Mouse (Mus musculus): ENCODE data around the gene Vps53.
"Not testable (repeated sequence)": the region's sequence is repeated elsewhere in the genome, so short reads cannot be mapped to it uniquely, and the experiment has no call there.

Vps53 gene

DNA sequence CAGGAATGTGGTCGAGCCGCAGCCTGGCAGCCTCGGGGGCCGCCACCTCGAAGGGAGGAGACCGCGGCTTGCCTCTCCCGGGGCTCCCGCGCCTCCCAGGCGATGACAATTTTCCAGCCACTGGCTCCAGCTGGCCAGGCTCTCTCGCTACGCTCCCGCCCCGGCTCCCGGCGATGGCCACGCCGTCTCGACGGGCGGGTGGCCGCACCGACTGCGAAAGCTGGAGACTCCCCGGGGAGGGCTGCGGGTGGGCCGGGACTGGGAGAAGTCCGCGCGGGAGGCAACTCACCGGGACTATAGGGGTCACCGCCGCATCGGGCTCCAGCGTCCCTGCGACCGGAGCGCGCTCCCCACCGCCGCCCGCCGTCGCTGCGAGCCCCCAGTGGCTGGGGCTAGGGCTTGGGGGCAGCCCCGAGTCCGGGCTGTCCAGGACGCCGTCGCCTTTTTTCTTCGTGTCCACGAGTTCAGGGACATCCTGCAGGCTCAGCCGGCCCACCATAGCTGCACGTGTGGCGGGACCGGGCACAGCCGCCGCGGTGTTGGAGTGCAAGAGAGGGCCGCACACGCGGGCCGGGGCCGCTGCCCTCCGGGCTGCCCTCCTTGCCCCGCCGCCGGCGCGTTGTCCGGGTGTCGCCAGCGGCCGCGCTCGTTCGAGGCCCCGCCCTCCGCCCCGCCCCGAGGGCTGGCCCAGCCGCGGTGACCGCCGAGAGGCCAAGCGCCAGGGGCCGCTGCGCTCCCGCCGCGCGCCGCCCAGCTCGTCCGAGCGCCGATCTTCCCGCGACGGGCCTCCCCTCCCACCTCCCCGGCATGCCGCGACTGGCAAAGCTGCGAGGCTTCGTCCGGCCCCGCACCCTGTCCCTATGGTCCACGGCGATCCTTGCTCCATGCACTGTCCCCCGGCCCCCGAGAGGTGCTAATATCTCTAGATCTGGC lies 152.0 kb downstream of the Vps53 start, which contains the start of gene Rflnb:
TSS of gene Rflnb (minus strand) at position 644 of the 933 bp plus-strand sequence.
- in situ Hi-C loops (cut with MboI; ENCODE audit: unreplicated experiment in 2 of 2) = no loop called here

- in situ Hi-C loops (cut with MboI; ENCODE audit: unreplicated experiment in 2 of 2) = no loop called here
Observed at GRCm38 (mm10) chr11:76026527-76027138, 152.8 kb downstream of the Vps53 start.

GRCm38 (mm10) chr11:76025080-76025583 lies 154.3 kb downstream of the Vps53 start:
- in situ Hi-C loops (cut with MboI; ENCODE audit: unreplicated experiment in 2 of 2) = no loop called here

- in situ Hi-C loops (cut with MboI; ENCODE audit: unreplicated experiment in 2 of 2) = no loop called here
Observed at GRCm38 (mm10) chr11:76020916-76021315, 158.5 kb downstream of the Vps53 start.

- in situ Hi-C loops (cut with MboI; ENCODE audit: unreplicated experiment in 2 of 2) = no loop called here
Observed at GRCm38 (mm10) chr11:76019879-76020278, 159.6 kb downstream of the Vps53 start.

GRCm38 (mm10) chr11:76015814-76016213 lies 163.6 kb downstream of the Vps53 start:
- in situ Hi-C loops (cut with MboI; ENCODE audit: unreplicated experiment in 2 of 2) = no loop called here

DNA sequence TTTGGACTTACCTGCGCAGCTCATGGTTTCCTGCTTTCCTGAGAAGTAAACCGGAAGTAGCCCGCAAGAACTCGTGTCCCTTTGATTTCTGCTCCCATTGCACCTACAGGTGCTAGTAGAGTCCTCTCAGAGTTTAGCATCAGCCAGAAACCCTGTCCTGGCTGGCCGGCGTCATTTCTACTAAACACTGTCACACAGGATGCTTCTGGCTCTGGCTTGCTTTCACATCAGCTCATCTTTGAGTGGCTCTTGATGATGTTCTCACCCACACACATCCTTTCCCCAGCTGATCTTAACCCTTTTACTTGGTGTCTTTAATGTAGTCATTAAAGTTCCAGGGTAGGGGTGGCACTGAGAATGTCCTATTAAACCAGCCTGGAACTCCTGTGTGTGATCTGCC lies 164.2 kb downstream of the Vps53 start:
- in situ Hi-C loops (cut with MboI; ENCODE audit: unreplicated experiment in 2 of 2) = no loop called here

DNA sequence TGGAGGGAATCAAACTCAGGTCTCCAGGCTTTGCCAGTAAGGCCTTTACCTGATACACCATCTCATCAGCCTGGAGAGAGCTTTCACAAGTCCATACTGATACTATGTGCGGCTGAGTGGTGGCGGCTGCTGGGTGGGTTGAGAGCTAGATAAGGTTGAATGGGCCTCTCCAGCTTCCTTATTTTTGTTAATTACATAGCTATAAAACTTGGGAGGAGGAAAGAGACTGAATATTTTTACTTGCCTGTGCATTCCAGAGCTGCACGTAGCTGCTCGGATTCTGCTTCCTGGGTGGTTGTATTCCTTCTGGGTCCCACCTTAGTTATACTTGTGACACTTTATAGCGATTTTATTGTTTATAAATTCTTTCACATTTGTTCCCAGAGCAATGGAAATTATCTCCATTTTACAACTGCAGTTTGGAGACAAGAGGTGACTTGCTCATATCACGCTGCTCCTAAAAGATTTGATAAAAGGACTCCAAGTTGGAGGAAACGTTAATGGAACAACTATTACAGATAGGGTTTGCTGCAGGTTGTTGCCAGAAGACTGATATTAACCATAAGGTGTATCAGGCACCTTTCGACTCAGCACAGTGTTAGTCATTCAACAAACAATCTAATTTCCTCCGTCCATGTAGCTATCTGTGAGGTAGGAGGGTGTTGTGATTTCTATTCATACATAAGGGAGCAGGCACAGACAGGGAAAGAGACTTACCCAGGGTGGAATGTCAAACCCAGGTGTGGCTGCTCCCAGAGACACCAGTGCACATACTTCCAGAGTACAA lies 168.4 kb downstream of the Vps53 start:
- in situ Hi-C loops (cut with MboI; ENCODE audit: unreplicated experiment in 2 of 2) = no loop called here

GRCm38 (mm10) chr11:76009101-76009500 lies 170.3 kb downstream of the Vps53 start:
- in situ Hi-C loops (cut with MboI; ENCODE audit: unreplicated experiment in 2 of 2) = no loop called here

DNA sequence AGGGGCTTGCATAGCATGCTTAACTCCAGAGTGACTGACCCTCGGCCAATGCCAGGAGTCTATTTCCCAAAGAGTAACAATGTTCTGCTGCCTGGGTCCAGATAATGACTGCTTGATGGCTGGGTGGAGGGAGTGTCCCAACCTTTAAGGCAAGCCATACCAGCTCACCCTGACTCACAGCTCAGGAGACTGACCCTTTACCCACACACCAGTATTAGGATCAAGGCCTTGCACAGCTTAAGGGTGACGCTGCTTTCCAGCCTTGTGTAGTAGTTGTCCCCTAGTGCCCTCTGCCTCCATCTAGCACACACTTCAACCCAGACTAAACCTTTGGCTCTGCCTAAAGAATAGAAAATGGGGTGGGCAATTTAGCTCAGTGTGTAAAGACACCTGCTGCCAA lies 171.3 kb downstream of the Vps53 start:
- in situ Hi-C loops (cut with MboI; ENCODE audit: unreplicated experiment in 2 of 2) = no loop called here

- in situ Hi-C loops (cut with MboI; ENCODE audit: unreplicated experiment in 2 of 2) = not testable (repeated sequence)
Observed at GRCm38 (mm10) chr11:76004276-76004675, 175.2 kb downstream of the Vps53 start.

GRCm38 (mm10) chr11:76001237-76001878 lies 178.1 kb downstream of the Vps53 start:
- in situ Hi-C loops (cut with MboI; ENCODE audit: unreplicated experiment in 2 of 2) = no loop called here

GRCm38 (mm10) chr11:76000701-76001100 lies 178.7 kb downstream of the Vps53 start:
- in situ Hi-C loops (cut with MboI; ENCODE audit: unreplicated experiment in 2 of 2) = no loop called here

DNA sequence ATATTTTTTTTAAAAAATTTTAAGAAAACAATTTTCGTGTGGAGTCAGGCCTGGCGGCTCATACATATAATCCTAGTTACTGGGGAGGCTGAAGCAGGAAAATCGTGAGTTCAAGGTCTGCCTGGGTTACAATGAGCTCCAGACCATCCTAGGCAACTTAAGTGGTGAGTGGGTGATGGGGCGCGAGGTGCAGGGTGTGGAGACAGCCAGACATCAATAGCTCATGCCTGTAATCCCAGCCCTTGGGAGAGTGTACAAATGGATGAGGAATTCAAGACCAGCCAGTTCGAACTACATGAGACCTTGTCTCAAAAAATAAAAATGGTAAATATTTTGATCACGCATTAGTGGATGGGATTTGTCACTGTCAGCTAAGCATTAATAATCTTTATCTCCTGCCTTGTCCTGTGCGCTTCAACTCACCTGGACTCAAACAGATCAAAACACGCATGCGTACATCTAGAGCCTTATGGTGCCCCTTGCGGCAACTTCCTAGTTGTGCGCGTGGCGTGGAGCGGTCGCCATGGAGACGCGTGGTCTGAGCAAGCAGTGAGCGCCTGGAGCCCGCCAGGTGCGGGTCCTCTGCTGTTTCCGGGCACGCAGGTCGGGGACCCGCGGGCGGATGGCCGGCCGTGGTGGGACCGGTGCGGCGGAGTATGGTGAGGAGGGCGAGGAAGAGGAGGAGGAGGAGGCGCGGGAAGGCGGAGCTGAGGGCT lies 179.8 kb downstream of the Vps53 start, which contains the start of gene 1700016K19Rik:
TSS of gene 1700016K19Rik (plus strand) at position 473 of the 716 bp plus-strand sequence.
- in situ Hi-C loops (cut with MboI; ENCODE audit: unreplicated experiment in 2 of 2) = no loop called here

Measured in v-Abl transformed pro-B cells (cell line).